ENCODE assay signal across 37 mouse cellular contexts in genomic region chr8:93176593-93176992, GRCm38 (mm10). TPM values are rescaled to one million over a fixed set of nuclear protein-coding genes. Genes with fewer than 3 reads are reported as not detected.
DNase-seq lines count a peak whose midpoint lies in the region; ATAC-seq and TF ChIP-seq lines count a peak whose summit lies in the region.
"Had no signal": no experiment of that assay in that cellular context is flagged by ENCODE, and none has a peak within 500 bp of the region (broad histone marks: within the 10 kb centered on the region; RNA-seq: fewer than 3 reads in every experiment).

No protein-coding gene starts in this region.

- peak; percentile 16 for DNase-seq in kidney, adult 2 months
- DNase-seq in kidney, adult 18-20 months: no peak
- peak; percentile 24 for DNase-seq in limb, embryonic 11.5 days (ENCODE audit: low spot score)
- DNase-seq in limb, embryonic 10.5 days (ENCODE audit: low spot score): no peak
- DNase-seq in R1 (ENCODE audit: low read depth, low spot score): peak; percentile 37
- DNase-seq in embryonic facial prominence, embryonic 10.5 days (ENCODE audit: low spot score): peak; percentile 30
- DNase-seq in midbrain, embryonic 10.5 days (ENCODE audit: low spot score): no peak
- DNase-seq in frontal cortex, postnatal 10 days (ENCODE audit: low spot score in 2 of 2): no peak
- DNase-seq: adrenal gland, adult 2 months; adrenal gland, postnatal 36 days; B cell, adult 2 months; cerebellum, adult 18-20 months; cerebellum, postnatal 10 days; forebrain, postnatal 0 days; gastrocnemius, postnatal 25 days; heart, adult 18-20 months; heart, postnatal 4 days; liver, embryonic 13.5 days; lung, adult 18-20 months; lung, postnatal 4 days; thymus, postnatal 14 days had no signal

- peaks cover 3% of the 10 kb centered on the region; the same call in 1 of the 2 replicates for H3K4me1 ChIP-seq in kidney, adult 2 months (ENCODE audit: control insufficient read depth, insufficient read depth, low read length)
- H3K4me1 ChIP-seq in limb, embryonic 11.5 days (ENCODE audit: control insufficient read depth, insufficient read depth, low read length): peaks cover 6% of the 10 kb centered on the region; the same call in 1 of the 2 replicates
- peaks cover 13% of the 10 kb centered on the region for H3K4me1 ChIP-seq in limb, embryonic 10.5 days
- peaks cover 13% of the 10 kb centered on the region for H3K4me1 ChIP-seq in embryonic facial prominence, embryonic 10.5 days
- peaks cover 7% of the 10 kb centered on the region; the same call in 1 of the 2 replicates for H3K4me1 ChIP-seq in midbrain, embryonic 10.5 days
- H3K4me1 ChIP-seq: embryonic facial prominence, embryonic 13.5 days; liver, embryonic 13.5 days; megakaryocyte, embryonic 14.5 days; midbrain, embryonic 13.5 days; neural tube, embryonic 13.5 days; stomach, embryonic 15.5 days had no signal

- peaks cover 1% of the 10 kb centered on the region; the same call in 1 of the 2 replicates for H3K36me3 ChIP-seq in kidney, adult 2 months (ENCODE audit: control insufficient read depth, insufficient read depth, low read length)
- no peaks in the 10 kb centered on the region for H3K36me3 ChIP-seq in limb, embryonic 11.5 days (ENCODE audit: control insufficient read depth, insufficient read depth, low read length)
- no peaks in the 10 kb centered on the region for H3K36me3 ChIP-seq in limb, embryonic 10.5 days
- H3K36me3 ChIP-seq in embryonic facial prominence, embryonic 10.5 days (replicated peaks): no peaks in the 10 kb centered on the region
- H3K36me3 ChIP-seq in midbrain, embryonic 10.5 days: no peaks in the 10 kb centered on the region
- H3K36me3 ChIP-seq: embryonic facial prominence, embryonic 13.5 days; limb, embryonic 13.5 days; liver, embryonic 13.5 days; midbrain, embryonic 13.5 days; neural tube, embryonic 13.5 days; stomach, embryonic 15.5 days had no signal

- no peak for TF ChIP-seq POLR2A in kidney, adult 2 months (IDR thresholded peaks at IDR 0.05; ENCODE audit: low read depth, low read length)

- WGBS in kidney, adult 2 months: 18% methylated on average over 1 of the region's 1 CpGs
- WGBS in limb, embryonic 11.5 days: 41% methylated on average over 1 of the region's 1 CpGs
- 58% methylated on average over 1 of the region's 1 CpGs for WGBS in limb, embryonic 10.5 days
- 59% methylated on average over 1 of the region's 1 CpGs for WGBS in embryonic facial prominence, embryonic 10.5 days
- 77% methylated on average over 1 of the region's 1 CpGs for WGBS in midbrain, embryonic 10.5 days

- H3K4me3 ChIP-seq in kidney, adult 2 months (ENCODE audit: insufficient read depth, low read depth, low read length): no peak overlapping the region
- no peak overlapping the region for H3K4me3 ChIP-seq in limb, embryonic 11.5 days (ENCODE audit: low read depth, low read length)
- no peak overlapping the region for H3K4me3 ChIP-seq in limb, embryonic 10.5 days
- H3K4me3 ChIP-seq in embryonic facial prominence, embryonic 10.5 days: no peak overlapping the region
- no peak overlapping the region for H3K4me3 ChIP-seq in midbrain, embryonic 10.5 days
- H3K4me3 ChIP-seq: embryonic facial prominence, embryonic 13.5 days; limb, embryonic 13.5 days; liver, embryonic 13.5 days; megakaryocyte, embryonic 14.5 days; midbrain, embryonic 13.5 days; neural tube, embryonic 13.5 days; stomach, embryonic 15.5 days had no signal

- no peaks in the 10 kb centered on the region for H3K27me3 ChIP-seq in kidney, adult 2 months (replicated peaks; ENCODE audit: control insufficient read depth, insufficient read depth, low read length)
- H3K27me3 ChIP-seq in limb, embryonic 11.5 days (ENCODE audit: control insufficient read depth, insufficient read depth, low read length): no peaks in the 10 kb centered on the region
- H3K27me3 ChIP-seq in limb, embryonic 10.5 days (ENCODE audit: low read depth, poor library complexity, severe bottlenecking): no peaks in the 10 kb centered on the region
- no peaks in the 10 kb centered on the region for H3K27me3 ChIP-seq in embryonic facial prominence, embryonic 10.5 days (replicated peaks; ENCODE audit: low read depth, poor library complexity, severe bottlenecking)
- no peaks in the 10 kb centered on the region for H3K27me3 ChIP-seq in midbrain, embryonic 10.5 days (ENCODE audit: low read depth, poor library complexity, severe bottlenecking)
- H3K27me3 ChIP-seq: embryonic facial prominence, embryonic 13.5 days; limb, embryonic 13.5 days; liver, embryonic 13.5 days; megakaryocyte, embryonic 14.5 days; midbrain, embryonic 13.5 days; neural tube, embryonic 13.5 days; stomach, embryonic 15.5 days had no signal

- no peak for TF ChIP-seq CTCF in kidney, adult 2 months (conservative IDR thresholded peaks at IDR 0.05; ENCODE audit: insufficient read depth, insufficient read length, low read depth, low read length)

- no peak overlapping the region for H3K9ac ChIP-seq in limb, embryonic 11.5 days (ENCODE audit: low read length)
- H3K9ac ChIP-seq: embryonic facial prominence, embryonic 13.5 days; forebrain, postnatal 0 days; hindbrain, embryonic 14.5 days; limb, embryonic 13.5 days; liver, embryonic 13.5 days; midbrain, embryonic 13.5 days; neural tube, embryonic 13.5 days; stomach, embryonic 15.5 days had no signal

- ATAC-seq in limb, embryonic 11.5 days (ENCODE audit: insufficient number of reproducible peaks, low FRiP score, low TSS enrichment, low read depth): no peak
- ATAC-seq: forebrain, postnatal 0 days; inflammation-experienced regulatory T-cells, adult 6 months; lung, postnatal 0 days; midbrain, embryonic 13.5 days; Patski had no signal

- peak overlapping the region; percentile 10; the same call in 1 of the 2 replicates for H3K27ac ChIP-seq in kidney, adult 2 months (ENCODE audit: insufficient read depth, low read depth, low read length)
- 0 out of 2 replicates have a peak overlapping the region, but pooled peaks have one; percentile 21 for H3K27ac ChIP-seq in limb, embryonic 11.5 days (replicated peaks; ENCODE audit: low read depth, low read length)
- no peak overlapping the region for H3K27ac ChIP-seq in limb, embryonic 10.5 days
- no peak overlapping the region for H3K27ac ChIP-seq in embryonic facial prominence, embryonic 10.5 days (replicated peaks)
- no peak overlapping the region for H3K27ac ChIP-seq in midbrain, embryonic 10.5 days (replicated peaks)
- H3K27ac ChIP-seq: embryonic facial prominence, embryonic 13.5 days; hindbrain, embryonic 14.5 days; limb, embryonic 13.5 days; liver, embryonic 13.5 days; midbrain, embryonic 13.5 days; neural tube, embryonic 13.5 days; stomach, embryonic 15.5 days had no signal

- H3K4me2 ChIP-seq in limb, embryonic 11.5 days (ENCODE audit: low read depth, severe bottlenecking): no peak overlapping the region
- H3K4me2 ChIP-seq: embryonic facial prominence, embryonic 13.5 days; heart, embryonic 11.5 days; hindbrain, embryonic 14.5 days; limb, embryonic 13.5 days; liver, embryonic 13.5 days; midbrain, embryonic 13.5 days; neural tube, embryonic 13.5 days; stomach, embryonic 15.5 days had no signal

- no peaks in the 10 kb centered on the region for H3K9me3 ChIP-seq in limb, embryonic 11.5 days (ENCODE audit: control insufficient read depth, low read length)
- H3K9me3 ChIP-seq in limb, embryonic 10.5 days (replicated peaks): no peaks in the 10 kb centered on the region
- no peaks in the 10 kb centered on the region for H3K9me3 ChIP-seq in embryonic facial prominence, embryonic 10.5 days
- no peaks in the 10 kb centered on the region for H3K9me3 ChIP-seq in midbrain, embryonic 10.5 days (replicated peaks)
- H3K9me3 ChIP-seq: embryonic facial prominence, embryonic 13.5 days; limb, embryonic 13.5 days; liver, embryonic 13.5 days; midbrain, embryonic 13.5 days; neural tube, embryonic 13.5 days; stomach, embryonic 15.5 days had no signal

RNA-seq across cellular contexts. Expression of gene Ces1d, which starts 21.0 kb away (rescaled TPM):
- 590 and 687 TPM in 2 replicates for polyA plus RNA-seq in kidney, adult 2 months (2012; rRNA removed)
- not detected in 2 replicates for polyA plus RNA-seq in limb, embryonic 11.5 days (2014; fragmentation: Nextera tagmentation; extraction: Ambion mirVana)
- 0.20 and 0.24 TPM in 2 replicates for polyA plus RNA-seq in limb, embryonic 10.5 days (2016; fragmentation: Nextera tagmentation; extraction: Ambion mirVana)
- 1.7 and 1.8 TPM in 2 replicates for polyA plus RNA-seq in embryonic facial prominence, embryonic 10.5 days (2016; fragmentation: Nextera tagmentation; extraction: Ambion mirVana)
- polyA plus RNA-seq in midbrain, embryonic 10.5 days (2016; fragmentation: Nextera tagmentation; extraction: Ambion mirVana): 0.11 TPM in 1 of 2 replicates, not detected in the other
- polyA plus RNA-seq: brain, embryonic 14.5 days; hindbrain, embryonic 14.5 days; inflammation-experienced regulatory T-cells, adult 6 months; Patski had no signal

RNA-seq across cellular contexts. Expression of gene Ces1c, which starts 45.5 kb away (rescaled TPM):
- polyA plus RNA-seq in kidney, adult 2 months (2012; rRNA removed): 0.22 and 0.39 TPM in 2 replicates
- not detected in 2 replicates for polyA plus RNA-seq in limb, embryonic 11.5 days (2014; fragmentation: Nextera tagmentation; extraction: Ambion mirVana)
- polyA plus RNA-seq in limb, embryonic 10.5 days (2016; fragmentation: Nextera tagmentation; extraction: Ambion mirVana): not detected in 2 replicates
- not detected in 2 replicates for polyA plus RNA-seq in embryonic facial prominence, embryonic 10.5 days (2016; fragmentation: Nextera tagmentation; extraction: Ambion mirVana)
- polyA plus RNA-seq in midbrain, embryonic 10.5 days (2016; fragmentation: Nextera tagmentation; extraction: Ambion mirVana): not detected in 2 replicates
- polyA plus RNA-seq: brain, embryonic 14.5 days; embryonic facial prominence, embryonic 13.5 days; forebrain, embryonic 11.5 days; forebrain, postnatal 0 days; heart, embryonic 11.5 days; heart, embryonic 16.5 days; hindbrain, embryonic 14.5 days; inflammation-experienced regulatory T-cells, adult 6 months; kidney, embryonic 14.5 days; limb, embryonic 13.5 days; midbrain, embryonic 13.5 days; neural tube, embryonic 13.5 days; Patski; urinary bladder, adult 2 months had no signal

RNA-seq across cellular contexts. Expression of gene Ces1e, which starts 52.8 kb away (rescaled TPM):
- polyA plus RNA-seq in kidney, adult 2 months (2012; rRNA removed): 68.2 and 73.0 TPM in 2 replicates
- polyA plus RNA-seq in limb, embryonic 11.5 days (2014; fragmentation: Nextera tagmentation; extraction: Ambion mirVana): not detected in 2 replicates
- polyA plus RNA-seq in limb, embryonic 10.5 days (2016; fragmentation: Nextera tagmentation; extraction: Ambion mirVana): not detected in 2 replicates
- not detected in 2 replicates for polyA plus RNA-seq in embryonic facial prominence, embryonic 10.5 days (2016; fragmentation: Nextera tagmentation; extraction: Ambion mirVana)
- not detected in 2 replicates for polyA plus RNA-seq in midbrain, embryonic 10.5 days (2016; fragmentation: Nextera tagmentation; extraction: Ambion mirVana)
- polyA plus RNA-seq: adrenal gland, adult 2 months; brain, embryonic 14.5 days; embryonic facial prominence, embryonic 13.5 days; forebrain, embryonic 11.5 days; forebrain, postnatal 0 days; heart, embryonic 11.5 days; hindbrain, embryonic 14.5 days; inflammation-experienced regulatory T-cells, adult 6 months; kidney, embryonic 14.5 days; limb, embryonic 13.5 days; midbrain, embryonic 13.5 days; neural tube, embryonic 13.5 days; Patski; urinary bladder, adult 2 months had no signal

Comparison
In these comparisons a context has a peak if more than half of its experiments do, and no peak if none do; other contexts are left out.
1. DNase-seq: peak in kidney, adult 2 months (single experiment), limb, embryonic 11.5 days (single experiment), R1 (single experiment) and embryonic facial prominence, embryonic 10.5 days (single experiment); none in kidney, adult 18-20 months (single experiment), limb, embryonic 10.5 days (single experiment), midbrain, embryonic 10.5 days (single experiment) and frontal cortex, postnatal 10 days (0 of 2).
2. H3K27ac ChIP-seq: peak in kidney, adult 2 months (single experiment) and limb, embryonic 11.5 days (single experiment); none in limb, embryonic 10.5 days (single experiment), embryonic facial prominence, embryonic 10.5 days (single experiment) and midbrain, embryonic 10.5 days (single experiment).
3. RNA of gene Ces1d, which starts 21.0 kb away (polyA plus RNA-seq): 590 to 687 TPM in kidney, adult 2 months; 1.7 to 1.8 TPM in embryonic facial prominence, embryonic 10.5 days, 0.20 to 0.24 TPM in limb, embryonic 10.5 days, 0.11 TPM in midbrain, embryonic 10.5 days and not detected in limb, embryonic 11.5 days; every median in the first group is over 100 times any median in the second.
4. RNA of gene Ces1e, which starts 52.8 kb away (polyA plus RNA-seq): 68.2 to 73.0 TPM in kidney, adult 2 months; not detected in limb, embryonic 11.5 days, not detected in limb, embryonic 10.5 days, not detected in embryonic facial prominence, embryonic 10.5 days and not detected in midbrain, embryonic 10.5 days; every median in the first group is over 10 times any median in the second.